Mouse (Mus musculus) cerebellum, adult 11-12 months (tissue): Measurements from ENCODE around the gene Gm266.

Source experiments
- DNase-seq: peaks from one replicate; pipeline ENCODE4 v3.0.0; 2022

Gm266 gene

GRCm38 (mm10) chr12:111451561-111451960, 34.1 kb downstream of the Gm266 start:
- DNase-seq: no peak

GRCm38 (mm10) chr12:111450359-111450758, 35.3 kb downstream of the Gm266 start:
- no peak for DNase-seq

GRCm38 (mm10) chr12:111448931-111449705, 36.5 kb downstream of the Gm266 start:
- DNase-seq: no peak

- no peak for DNase-seq
Observed at GRCm38 (mm10) chr12:111447898-111448760, 37.5 kb downstream of the Gm266 start.

- DNase-seq: no peak
Observed at GRCm38 (mm10) chr12:111447350-111447749, 38.3 kb downstream of the Gm266 start.

- no peak for DNase-seq
Observed at GRCm38 (mm10) chr12:111446745-111447144, 38.9 kb downstream of the Gm266 start.

GRCm38 (mm10) chr12:111445890-111446613, 39.6 kb downstream of the Gm266 start:
- DNase-seq: no peak

GRCm38 (mm10) chr12:111445161-111445889, 40.3 kb downstream of the Gm266 start:
- DNase-seq: no peak

- no peak for DNase-seq
Observed at GRCm38 (mm10) chr12:111443921-111444831, 41.4 kb downstream of the Gm266 start.

- DNase-seq: no peak
Observed at GRCm38 (mm10) chr12:111443011-111443870, 42.4 kb downstream of the Gm266 start.

- no peak for DNase-seq
Observed at GRCm38 (mm10) chr12:111442309-111443010, 43.2 kb downstream of the Gm266 start, which contains the start of gene Tnfaip2. Gene Tnfaip2, plus strand, starts transcription at chr12:111442469.

GRCm38 (mm10) chr12:111441523-111441922, 44.1 kb downstream of the Gm266 start:
- DNase-seq: no peak

GRCm38 (mm10) chr12:111440701-111441373, 44.8 kb downstream of the Gm266 start:
- DNase-seq: no peak

GRCm38 (mm10) chr12:111438850-111439249, 46.8 kb downstream of the Gm266 start:
- no peak for DNase-seq

GRCm38 (mm10) chr12:111437222-111437900, 48.3 kb downstream of the Gm266 start:
- DNase-seq: no peak

- DNase-seq: no peak
Observed at GRCm38 (mm10) chr12:111436640-111437039, 49.0 kb downstream of the Gm266 start.

- DNase-seq: no peak
Observed at GRCm38 (mm10) chr12:111436170-111436569, 49.5 kb downstream of the Gm266 start.

GRCm38 (mm10) chr12:111434745-111435327, 50.8 kb downstream of the Gm266 start:
- no peak for DNase-seq
